ENCODE assay signal across 8 mouse cellular contexts in the genomic region with DNA sequence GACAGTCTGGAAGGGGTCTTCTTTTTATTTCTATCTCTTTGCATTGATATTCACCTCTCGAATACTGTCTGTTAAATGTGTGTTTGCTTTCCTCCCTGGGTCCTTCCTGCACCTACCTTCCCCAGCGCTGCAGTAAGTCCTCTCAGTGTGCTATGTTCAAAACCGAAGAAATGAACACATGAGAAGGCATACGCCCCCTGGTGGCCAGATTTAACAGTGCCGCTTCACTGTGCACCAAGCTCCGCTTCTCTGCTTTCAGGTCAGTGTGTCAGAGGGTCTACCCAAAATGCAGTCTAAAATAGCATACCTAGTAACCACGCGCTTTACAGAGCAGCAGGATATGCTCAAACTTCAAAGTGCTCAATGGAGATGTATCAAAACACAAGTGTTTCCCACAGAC.
A peak's percentile ranks its signal among the peaks of the same experiment; 100 is the strongest.
DNase-seq lines count a peak whose midpoint lies in the region.

No protein-coding gene starts in this region.

- DNase-seq in ovary, postnatal 10 days (ENCODE audit: low spot score) = peak; percentile 53
- DNase-seq in ovary, adult 18-20 months (ENCODE audit: low spot score) = no peak
- DNase-seq in cerebellum, adult 11 months = peak; percentile 56
- peak; percentile 66 to 84 for DNase-seq in frontal cortex, postnatal 14 days (ENCODE audit: low spot score in 2 of 2)
- peak; percentile 74 to 87 for DNase-seq in kidney, postnatal 25 days
- DNase-seq in lung, adult 18-20 months = peak; percentile 50 to 55
- DNase-seq in right cerebral cortex, postnatal 14 days = peak; percentile 91
- peak; percentile 41 to 78 for DNase-seq in urinary bladder, postnatal 4 days (ENCODE audit: low spot score in 2 of 2)
